ENCODE assay signal across 10 mouse cellular contexts in the genomic region with DNA sequence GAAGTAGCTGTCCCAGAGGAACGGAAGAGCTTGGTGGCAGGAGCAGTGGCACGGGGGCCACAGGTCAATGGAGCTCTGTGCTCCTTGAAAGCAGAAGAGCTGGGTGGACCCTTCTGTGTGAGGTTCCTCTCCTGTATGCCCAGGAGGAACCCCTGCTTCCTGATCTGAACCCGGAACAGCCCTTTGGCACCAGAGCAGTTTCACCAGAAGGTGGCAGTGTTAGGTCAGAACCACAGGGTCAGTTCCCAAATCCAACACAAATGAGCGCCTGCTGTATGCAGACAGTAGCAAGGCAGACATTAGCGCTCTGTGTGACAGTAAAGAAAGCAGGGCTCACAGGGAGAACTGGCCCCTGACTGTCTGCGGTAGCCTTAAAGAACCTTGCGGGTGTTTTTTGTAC. TPM values are rescaled to one million over a fixed set of nuclear protein-coding genes. Genes with fewer than 3 reads are reported as not detected.
DNase-seq lines count a peak whose midpoint lies in the region; TF ChIP-seq lines count a peak whose summit lies in the region.
"Had no signal": no experiment of that assay in that cellular context is flagged by ENCODE, and none has a peak within 500 bp of the region (broad histone marks: within the 10 kb centered on the region; RNA-seq: fewer than 3 reads in every experiment).

No protein-coding gene starts in this region.

- no peak for TF ChIP-seq EP300 in CH12.LX (IDR thresholded peaks at IDR 0.05; ENCODE audit: low read length)

- H3K27me3 ChIP-seq in CH12.LX (replicated peaks) = peaks cover 2% of the 10 kb centered on the region
- no peaks in the 10 kb centered on the region for H3K27me3 ChIP-seq in thymus, adult 2 months (ENCODE audit: control insufficient read depth, insufficient read depth, low read length)
- H3K27me3 ChIP-seq: embryonic facial prominence, embryonic 12.5 days; lung, embryonic 15.5 days had no signal

- TF ChIP-seq CTCF in CH12.LX (conservative IDR thresholded peaks at IDR 0.05 in 1 of 2, IDR thresholded peaks at IDR 0.05 in 1 of 2; ENCODE audit: low read depth in 2 of 2, low read length in 2 of 2) = peak; percentile 56 to 89
- TF ChIP-seq CTCF in bone marrow macrophage, adult 2 months (IDR thresholded peaks at IDR 0.05; ENCODE audit: low read depth, low read length) = peak; percentile 73
- TF ChIP-seq CTCF in thymus, adult 2 months (IDR thresholded peaks at IDR 0.05; ENCODE audit: borderline replicate concordance, control insufficient read depth, extremely low read depth, insufficient read depth, low read length, poor library complexity) = peak; percentile 54; the same call in 1 of the 2 replicates

- H3K9ac ChIP-seq in CH12.LX (ENCODE audit: insufficient read depth, low read depth) = no peak overlapping the region
- H3K9ac ChIP-seq: embryonic facial prominence, embryonic 12.5 days; lung, embryonic 15.5 days had no signal

- intact Hi-C loops in heart, postnatal 25 days (cut with DNase I) = loop anchor here (1.0 to 2.0 kb wide), 2 partner anchors 122 to 166 kb away; no protein-coding TSS in a partner anchor

- H3K27ac ChIP-seq in CH12.LX (ENCODE audit: insufficient read depth, low read depth) = no peak overlapping the region
- H3K27ac ChIP-seq in bone marrow macrophage, adult 2 months (ENCODE audit: insufficient read depth, low read depth, low read length) = no peak overlapping the region
- H3K27ac ChIP-seq in thymus, adult 2 months (ENCODE audit: control insufficient read depth, insufficient read depth, low read length) = no peak overlapping the region
- H3K27ac ChIP-seq: embryonic facial prominence, embryonic 12.5 days; lung, embryonic 15.5 days had no signal

- no peak overlapping the region for H3K4me2 ChIP-seq in CH12.LX (ENCODE audit: insufficient read depth, low read depth, poor library complexity, severe bottlenecking)
- H3K4me2 ChIP-seq: embryonic facial prominence, embryonic 12.5 days; lung, embryonic 15.5 days had no signal

- no peaks in the 10 kb centered on the region for H3K9me3 ChIP-seq in CH12.LX (replicated peaks; ENCODE audit: low read length)
- H3K9me3 ChIP-seq: embryonic facial prominence, embryonic 12.5 days; lung, embryonic 15.5 days had no signal

- in situ Hi-C loops in CH12.LX (cut with MboI; ENCODE audit: low pct_ligation_motif_present, low pct_unique_long_range_greater_than_20kb, low sequenced_read_pairs) = loop anchor here (5.0 kb wide), 1 partner anchor 121 kb away; no protein-coding TSS in a partner anchor

- peaks cover 0 to 3% of the 10 kb centered on the region in 2 experiments; a peak in 1 of 4 replicates for H3K4me1 ChIP-seq in CH12.LX (ENCODE audit: control insufficient read depth in 1 of 2, insufficient read depth in 2 of 2)
- no peaks in the 10 kb centered on the region for H3K4me1 ChIP-seq in bone marrow macrophage, adult 2 months (ENCODE audit: control insufficient read depth, insufficient read depth, low read length)
- no peaks in the 10 kb centered on the region for H3K4me1 ChIP-seq in thymus, adult 2 months (replicated peaks; ENCODE audit: control insufficient read depth, insufficient read depth, low read length)

- H3K36me3 ChIP-seq in CH12.LX (replicated peaks in 1 of 2; ENCODE audit: control insufficient read depth in 1 of 2, insufficient read depth in 1 of 2, low read length in 1 of 2) = no peaks in the 10 kb centered on the region
- no peaks in the 10 kb centered on the region for H3K36me3 ChIP-seq in thymus, adult 2 months (ENCODE audit: control insufficient read depth, insufficient read depth, low read length)
- H3K36me3 ChIP-seq: embryonic facial prominence, embryonic 12.5 days; lung, embryonic 15.5 days had no signal

- no peaks in the 10 kb centered on the region for H3K79me2 ChIP-seq in CH12.LX (replicated peaks; ENCODE audit: control insufficient read depth, extremely low read depth, insufficient read depth, poor library complexity, severe bottlenecking)

- 60% methylated on average over 7 of the region's 7 CpGs for WGBS in thymus, adult 2 months

- peak; percentile 83 for TF ChIP-seq RAD21 in CH12.LX (IDR thresholded peaks at IDR 0.05; ENCODE audit: low read depth, low read length)

- dilution Hi-C loops in CH12.LX (cut with MboI; ENCODE audit: extremely low pct_ligation_motif_present, extremely low pct_unique_long_range_greater_than_20kb, low sequenced_read_pairs) = no loop called here

- no peak overlapping the region for H3K4me3 ChIP-seq in CH12.LX (replicated peaks in 1 of 3; ENCODE audit: low read depth in 2 of 3, low read length in 2 of 3, poor library complexity in 1 of 3)
- no peak overlapping the region for H3K4me3 ChIP-seq in bone marrow macrophage, adult 2 months (ENCODE audit: insufficient read depth, low read length)
- no peak overlapping the region for H3K4me3 ChIP-seq in thymus, adult 2 months (ENCODE audit: control insufficient read depth, insufficient read depth, low read length)
- H3K4me3 ChIP-seq: embryonic facial prominence, embryonic 12.5 days; lung, embryonic 15.5 days had no signal

- TF ChIP-seq POLR2A in CH12.LX (IDR thresholded peaks at IDR 0.05; ENCODE audit: low read depth, low read length) = no peak
- no peak for TF ChIP-seq POLR2A in bone marrow macrophage, adult 2 months (IDR thresholded peaks at IDR 0.05; ENCODE audit: borderline replicate concordance, low read depth, low read length)
- TF ChIP-seq POLR2A in thymus, adult 2 months (IDR thresholded peaks at IDR 0.05; ENCODE audit: control insufficient read depth, extremely low read depth, insufficient read depth, low read length, poor library complexity) = no peak

- peak; percentile 48 to 83 for DNase-seq in heart, adult 18-20 months
- DNase-seq in heart, postnatal 25 days (ENCODE audit: low spot score) = no peak
- peak; percentile 68 for DNase-seq in CH12.LX (ENCODE audit: extremely low read depth)
- peak; percentile 49 to 61 for DNase-seq in frontal cortex, postnatal 36 days (ENCODE audit: low spot score in 2 of 2)
- peak; percentile 31 to 64 for DNase-seq in layer of hippocampus, postnatal 25 days (ENCODE audit: extremely low spot score in 1 of 2, low spot score in 1 of 2)
- peak; percentile 56 for DNase-seq in naive thymus-derived CD4-positive, alpha-beta T cell, adult 2 months (ENCODE audit: low read depth)
- peak; percentile 50 for DNase-seq in thymus, adult 2 months

TF ChIP-seq in CH12.LX, 34 proteins besides CTCF, POLR2A, EP300 and RAD21:
- TF ChIP-seq IRF4 (IDR thresholded peaks at IDR 0.05; ENCODE audit: low read depth, low read length) (peak; percentile 6; the same call in 1 of the 2 replicates), USF1 (IDR thresholded peaks at IDR 0.05; ENCODE audit: low read depth, low read length) (no peak), SMC3 (IDR thresholded peaks at IDR 0.05; ENCODE audit: low read depth, low read length) (peak; percentile 97), CHD2 (IDR thresholded peaks at IDR 0.05; ENCODE audit: low read length) (no peak), ZC3H11A (IDR thresholded peaks at IDR 0.05; ENCODE audit: low read depth, low read length) (peak; percentile 32; the same call in 1 of the 2 replicates), ELF1 (IDR thresholded peaks at IDR 0.05; ENCODE audit: low read depth, low read length) (peak; percentile 92), ZMIZ1 (IDR thresholded peaks at IDR 0.05; ENCODE audit: low read depth, low read length) (no peak), ZNF384 (IDR thresholded peaks at IDR 0.05; ENCODE audit: low read depth, low read length) (no peak), USF2 (conservative IDR thresholded peaks at IDR 0.05; ENCODE audit: low read depth, low read length) (no peak), MAX (IDR thresholded peaks at IDR 0.05; ENCODE audit: low read length) (no peak), KAT2A (IDR thresholded peaks at IDR 0.05; ENCODE audit: insufficient replicate concordance, low read length) (no peak), MYC (IDR thresholded peaks at IDR 0.05; ENCODE audit: low read depth, low read length) (no peak), MXI1 (IDR thresholded peaks at IDR 0.05; ENCODE audit: low read depth, low read length) (no peak), JUN (IDR thresholded peaks at IDR 0.05; ENCODE audit: insufficient read depth, low read depth, low read length) (no peak), TCF12 (IDR thresholded peaks at IDR 0.05; ENCODE audit: low read depth, low read length) (no peak)

RNA-seq across cellular contexts. Expression of a gene that starts 29.3 kb away (rescaled TPM):
- not detected for total RNA-seq in heart, adult 18-20 months (2021)
- not detected for total RNA-seq in heart, postnatal 25 days (2021)
- total RNA-seq in CH12.LX (2012; rRNA removed) = not detected in 2 replicates
- total RNA-seq in CH12.LX (2014; rRNA removed) = not detected in 2 replicates
- polyA plus RNA-seq in CH12.LX (2012; ENCODE audit: insufficient read length, low read depth) = not detected in 2 replicates
- polyA plus RNA-seq in bone marrow macrophage, adult 2 months (2012; ENCODE audit: insufficient read depth, insufficient read length, missing spikeins) = not detected in 2 replicates
- not detected for total RNA-seq in layer of hippocampus, postnatal 25 days (2021)
- polyA plus RNA-seq in thymus, adult 2 months (2012; rRNA removed) = not detected in 2 replicates
- polyA plus RNA-seq: embryonic facial prominence, embryonic 12.5 days had no signal

RNA-seq across cellular contexts. Expression of a gene that starts 50.5 kb away (rescaled TPM):
- total RNA-seq in heart, adult 18-20 months (2021) = not detected
- total RNA-seq in heart, postnatal 25 days (2021) = not detected
- not detected in 2 replicates for total RNA-seq in CH12.LX (2012; rRNA removed)
- total RNA-seq in CH12.LX (2014; rRNA removed) = not detected in 2 replicates
- not detected in 2 replicates for polyA plus RNA-seq in CH12.LX (2012; ENCODE audit: insufficient read length, low read depth)
- not detected in 2 replicates for polyA plus RNA-seq in bone marrow macrophage, adult 2 months (2012; ENCODE audit: insufficient read depth, insufficient read length, missing spikeins)
- under 1 TPM in 1 of 2 experiments, not detected in 1; 0.42 TPM for total RNA-seq in layer of hippocampus, postnatal 25 days (2021)
- 0.51 and 0.60 TPM in 2 replicates for polyA plus RNA-seq in thymus, adult 2 months (2012; rRNA removed)
- polyA plus RNA-seq: embryonic facial prominence, embryonic 12.5 days had no signal

RNA-seq across cellular contexts. Expression of a gene that starts 54.6 kb away (rescaled TPM):
- total RNA-seq in heart, adult 18-20 months (2021) = not detected
- total RNA-seq in heart, postnatal 25 days (2021) = not detected
- total RNA-seq in CH12.LX (2012; rRNA removed) = 0.04 TPM in 2 replicates
- not detected in 2 replicates for total RNA-seq in CH12.LX (2014; rRNA removed)
- 0.07 TPM in 2 replicates for polyA plus RNA-seq in CH12.LX (2012; ENCODE audit: insufficient read length, low read depth)
- polyA plus RNA-seq in bone marrow macrophage, adult 2 months (2012; ENCODE audit: insufficient read depth, insufficient read length, missing spikeins) = not detected in 2 replicates
- total RNA-seq in layer of hippocampus, postnatal 25 days (2021) = 1 to 10 TPM; 3.9 to 4.0 TPM
- polyA plus RNA-seq in thymus, adult 2 months (2012; rRNA removed) = 0.92 and 0.94 TPM in 2 replicates

Comparison
In these comparisons a context has a peak if more than half of its experiments do, and no peak if none do; other contexts are left out.
1. RNA of a gene that starts 54.6 kb away (total RNA-seq): 3.9 to 4.0 TPM in layer of hippocampus, postnatal 25 days; 0.04 TPM in CH12.LX, not detected in heart, adult 18-20 months and not detected in heart, postnatal 25 days; every median in the first group is over 4 times any median in the second.
2. Peak in every context shown above with its lines, with median percentiles within 50 percentile points of each other: CTCF ChIP-seq.